Mouse (Mus musculus) limb, embryonic 14.5 days (tissue): ENCODE measurements around the gene Mia. TPM values are rescaled to one million over a fixed set of nuclear protein-coding genes. Genes with fewer than 3 reads are reported as not detected.

Experiments
- ATAC-seq: fragments of 200-750 bp; cut with Nextera tagmentation; 2 replicates; pipeline ENCODE4 v1.8.0; 2017; ENCODE audit warnings: low read depth, moderate number of reproducible peaks, moderate TSS enrichment; ENCODE audit not compliant: low FRiP score
- DNase-seq: peaks from one replicate; pipeline ENCODE4 v3.0.0-alpha.2; 2015; ENCODE audit warnings: low spot score
- H3K27ac ChIP-seq: fragments of 300-500 bp; sonication (generic); replicated peaks from 2 replicates; pipeline ENCODE4 v1.5.1; 2014; ENCODE audit warnings: low read depth, mild to moderate bottlenecking, low read length, moderate library complexity, mixed read lengths
- H3K27me3 ChIP-seq: fragments of 300-500 bp; sonication (generic); 2 replicates; pipeline ENCODE4 v1.6.1; 2014; ENCODE audit warnings: low read length, mixed read lengths; ENCODE audit not compliant: control insufficient read depth, insufficient read depth
- H3K36me3 ChIP-seq: fragments of 300-500 bp; sonication (generic); 2 replicates; pipeline ENCODE4 v1.6.1; 2014; ENCODE audit warnings: mild to moderate bottlenecking, low read length, moderate library complexity, mixed read lengths; ENCODE audit not compliant: control insufficient read depth, insufficient read depth
- H3K4me1 ChIP-seq: fragments of 300-500 bp; sonication (generic); 2 replicates; pipeline ENCODE4 v1.6.1; 2014; ENCODE audit warnings: antibody characterized with exemption, low read length, mixed read lengths; ENCODE audit not compliant: control insufficient read depth, insufficient read depth
- H3K4me2 ChIP-seq: fragments of 300-500 bp; sonication (generic); replicated peaks from 2 replicates; pipeline ENCODE4 v1.6.1; 2014; ENCODE audit warnings: low read depth, mild to moderate bottlenecking, low read length, moderate library complexity; ENCODE audit not compliant: severe bottlenecking
- H3K4me3 ChIP-seq: fragments of 300-500 bp; sonication (generic); replicated peaks from 2 replicates; pipeline ENCODE4 v1.5.1; 2014; ENCODE audit warnings: low read length
- H3K9ac ChIP-seq: fragments of 300-500 bp; sonication (generic); 2 replicates; pipeline ENCODE4 v1.6.1; 2014; ENCODE audit warnings: mild to moderate bottlenecking, low read depth, low read length, moderate library complexity; ENCODE audit not compliant: severe bottlenecking
- H3K9me3 ChIP-seq: fragments of 300-500 bp; sonication (generic); 2 replicates; pipeline ENCODE4 v1.6.1; 2016; ENCODE audit warnings: low read length; ENCODE audit not compliant: control insufficient read depth
- POLR2A ChIP-seq: fragments of 200-500 bp; IDR thresholded peaks from 2 replicates; pipeline ENCODE4 v1.8.0; 2012; ENCODE audit warnings: inconsistent platforms, mild to moderate bottlenecking, moderate library complexity, borderline replicate concordance; ENCODE audit not compliant: insufficient read depth, insufficient read length; ENCODE audit errors: extremely low read depth
- WGBS: fragments of 180-500 bp; shearing (Covaris S2); extraction: QIAGEN DNeasy Blood & Tissue Kit; methylation state at CpG from one replicate; pipeline ENCODE4 v1.1.7; 2014; 5-methylcytosine and 5-hydroxymethylcytosine counted together
- polyA plus RNA-seq, 2 experiments: library from polyadenylated mRNA; depleted of rRNA in 1 of 2; stranded (reverse) in 1 of 2; unstranded in 1 of 2; fragments of >200 nt; fragmentation: Nextera tagmentation in 1 of 2; extraction: Ambion mirVana in 1 of 2; gene quantifications; 2 replicates each; pipeline versions ENCODE4 v1.2.1 to v1.2.3; 2012 to 2014

The Mia gene
- polyA plus RNA-seq, 2 experiments, result 156 to 193 TPM

GRCm38 (mm10) chr7:27164112-27164947, 16.6 kb downstream of the Mia start:
- no peak for DNase-seq
- peak overlapping the region; percentile 66 for H3K4me3 ChIP-seq

GRCm38 (mm10) chr7:27163450-27163805, 17.5 kb downstream of the Mia start:
- 78% methylated on average over 5 of the region's 5 CpGs for WGBS
- TF ChIP-seq POLR2A, result no peak
- Histone ChIP-seq H3K4me3 (no peak overlapping the region), H3K9me3 (no peaks in the 10 kb centered on the region), H3K9ac (0 out of 2 replicates have a peak overlapping the region, but pooled peaks have one; percentile 2), H3K27me3 (no peaks in the 10 kb centered on the region), H3K36me3 (peaks cover 56% of the 10 kb centered on the region), H3K4me2 (0 out of 2 replicates have a peak overlapping the region, but pooled peaks have one; percentile 13), H3K4me1 (peaks cover 29% of the 10 kb centered on the region), H3K27ac (no peak overlapping the region)
- no peak for ATAC-seq
- no peak for DNase-seq

More at GRCm38 (mm10) chr7:27164112-27164947, 16.6 kb downstream of the Mia start:
- H3K4me1 ChIP-seq, result peaks cover 29% of the 10 kb centered on the region
- no peak for TF ChIP-seq POLR2A
- H3K9ac ChIP-seq, result peak overlapping the region; percentile 86
- no peaks in the 10 kb centered on the region for H3K27me3 ChIP-seq
- ATAC-seq, result no peak
- H3K4me2 ChIP-seq, result peak overlapping the region; percentile 72
- H3K27ac ChIP-seq, result no peak overlapping the region
- WGBS, result 86% methylated on average over 32 of the region's 33 CpGs
- peaks cover 52% of the 10 kb centered on the region for H3K36me3 ChIP-seq
- H3K9me3 ChIP-seq, result no peaks in the 10 kb centered on the region

- Histone ChIP-seq H3K36me3 (peaks cover 60% of the 10 kb centered on the region), H3K4me1 (peaks cover 29% of the 10 kb centered on the region), H3K9me3 (no peaks in the 10 kb centered on the region), H3K4me3 (no peak overlapping the region), H3K9ac (0 out of 2 replicates have a peak overlapping the region, but pooled peaks have one; percentile 2), H3K27ac (no peak overlapping the region), H3K4me2 (no peak overlapping the region), H3K27me3 (no peaks in the 10 kb centered on the region)
- DNase-seq, result no peak
- 81% methylated on average over 5 of the region's 5 CpGs for WGBS
- no peak for TF ChIP-seq POLR2A
- no peak for ATAC-seq
Measured at GRCm38 (mm10) chr7:27162780-27163449, 18.0 kb downstream of the Mia start.

GRCm38 (mm10) chr7:27161744-27162143, 19.2 kb downstream of the Mia start:
- 79% methylated on average over 4 of the region's 4 CpGs for WGBS
- peaks cover 68% of the 10 kb centered on the region for H3K36me3 ChIP-seq
- no peak for ATAC-seq
- H3K27ac ChIP-seq, result no peak overlapping the region
- no peaks in the 10 kb centered on the region for H3K9me3 ChIP-seq
- H3K4me1 ChIP-seq, result peaks cover 29% of the 10 kb centered on the region
- no peak overlapping the region for H3K9ac ChIP-seq
- DNase-seq, result no peak
- no peak for TF ChIP-seq POLR2A
- no peak overlapping the region for H3K4me2 ChIP-seq
- H3K27me3 ChIP-seq, result no peaks in the 10 kb centered on the region
- no peak overlapping the region for H3K4me3 ChIP-seq

- no peak for TF ChIP-seq POLR2A
- Histone ChIP-seq H3K4me3 (no peak overlapping the region), H3K27ac (no peak overlapping the region), H3K27me3 (no peaks in the 10 kb centered on the region), H3K9ac (no peak overlapping the region), H3K9me3 (no peaks in the 10 kb centered on the region), H3K36me3 (peaks cover 73% of the 10 kb centered on the region), H3K4me1 (peaks cover 29% of the 10 kb centered on the region), H3K4me2 (no peak overlapping the region)
- WGBS, result 82% methylated on average over 3 of the region's 3 CpGs
- DNase-seq (no peak), ATAC-seq (no peak)
Measured at GRCm38 (mm10) chr7:27160921-27161320, 20.0 kb downstream of the Mia start.
